In the genomic region with DNA sequence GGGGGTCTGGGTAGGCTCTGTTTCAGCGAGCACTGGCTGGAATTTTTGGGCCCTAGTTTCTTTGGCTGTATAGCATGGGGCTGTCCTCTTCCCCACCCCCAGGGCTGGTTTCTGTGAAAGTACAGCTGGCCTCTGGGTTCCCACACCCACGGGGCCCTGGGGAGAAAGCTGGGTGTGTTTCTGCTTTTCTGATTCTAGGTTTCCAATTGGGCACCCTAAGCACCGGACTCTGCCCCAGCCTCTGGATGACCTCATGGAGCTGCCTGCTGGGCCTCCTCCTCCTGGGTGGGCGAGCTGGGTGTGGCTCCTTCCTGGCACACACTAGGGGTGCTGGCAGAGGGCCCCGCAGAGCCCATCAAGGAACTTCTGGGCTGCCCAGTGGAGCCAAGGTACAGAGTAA, we compare ENCODE assay signal across 8 mouse cellular contexts. TPM values are rescaled to one million over a fixed set of nuclear protein-coding genes. Genes with fewer than 3 reads are reported as not detected.
DNase-seq lines count a peak whose midpoint lies in the region; ATAC-seq lines count a peak whose summit lies in the region.

No protein-coding gene starts in this region.

- H3K4me3 ChIP-seq in liver, embryonic 16.5 days (ENCODE audit: low read depth, low read length), result no peak overlapping the region
- H3K4me3 ChIP-seq in stomach, embryonic 16.5 days (replicated peaks; ENCODE audit: low read length), result no peak overlapping the region

- peak; percentile 67 for ATAC-seq in liver, embryonic 16.5 days (ENCODE audit: low read depth)
- peak; percentile 91 for ATAC-seq in stomach, embryonic 16.5 days (ENCODE audit: insufficient read depth, low FRiP score)

- no peak overlapping the region for H3K9ac ChIP-seq in liver, embryonic 16.5 days (ENCODE audit: low read depth, low read length)
- H3K9ac ChIP-seq in stomach, embryonic 16.5 days (ENCODE audit: low read length), result peak overlapping the region; percentile 69

- DNase-seq in urinary bladder, postnatal 14 days (ENCODE audit: low spot score), result peak; percentile 54
- DNase-seq in urinary bladder, postnatal 25 days (ENCODE audit: low spot score), result no peak
- DNase-seq in heart, postnatal 25 days (ENCODE audit: low spot score), result peak; percentile 66
- DNase-seq in retina, postnatal 1 day, result no peak
- DNase-seq in embryo, embryonic 11 days, result no peak
- no peak for DNase-seq in frontal cortex, postnatal 36 days (ENCODE audit: low spot score in 2 of 2)

- no peaks in the 10 kb centered on the region for H3K27me3 ChIP-seq in liver, embryonic 16.5 days (ENCODE audit: control insufficient read depth, insufficient read depth, low read depth, low read length)
- no peaks in the 10 kb centered on the region for H3K27me3 ChIP-seq in stomach, embryonic 16.5 days (ENCODE audit: control insufficient read depth, insufficient read depth, low read length)

- peak overlapping the region; percentile 9; the same call in 1 of the 2 replicates for H3K27ac ChIP-seq in liver, embryonic 16.5 days (ENCODE audit: low read length)
- peak overlapping the region; percentile 96 for H3K27ac ChIP-seq in stomach, embryonic 16.5 days (ENCODE audit: low read length)

- H3K36me3 ChIP-seq in liver, embryonic 16.5 days (ENCODE audit: control insufficient read depth, insufficient read depth), result no peaks in the 10 kb centered on the region
- peaks cover 4% of the 10 kb centered on the region; the same call in 1 of the 2 replicates for H3K36me3 ChIP-seq in stomach, embryonic 16.5 days (ENCODE audit: control insufficient read depth, insufficient read depth, low read length)

- intact Hi-C loops in heart, postnatal 25 days (cut with DNase I), result no loop called here

- peaks cover 14% of the 10 kb centered on the region for H3K4me1 ChIP-seq in liver, embryonic 16.5 days (ENCODE audit: control insufficient read depth, low read depth, low read length)
- H3K4me1 ChIP-seq in stomach, embryonic 16.5 days (ENCODE audit: control insufficient read depth, insufficient read depth, low read length), result peaks cover 15% of the 10 kb centered on the region

- H3K4me2 ChIP-seq in liver, embryonic 16.5 days (ENCODE audit: low read depth, low read length), result no peak overlapping the region
- peak overlapping the region; percentile 44 for H3K4me2 ChIP-seq in stomach, embryonic 16.5 days (ENCODE audit: low read depth, low read length)

- WGBS in liver, embryonic 16.5 days (ENCODE audit: insufficient replicate concordance), result 17% methylated on average over 5 of the region's 5 CpGs
- 23% methylated on average over 5 of the region's 5 CpGs for WGBS in stomach, embryonic 16.5 days

- H3K9me3 ChIP-seq in liver, embryonic 16.5 days (replicated peaks; ENCODE audit: control insufficient read depth, low read length), result 0 out of 2 replicates have a peak, but pooled peaks cover 2% of the 10 kb centered on the region
- H3K9me3 ChIP-seq in stomach, embryonic 16.5 days (replicated peaks; ENCODE audit: control insufficient read depth, low read length), result 0 out of 2 replicates have a peak, but pooled peaks cover 5% of the 10 kb centered on the region

RNA-seq across cellular contexts. Expression of gene Arhgap27, which starts 16.8 kb away (rescaled TPM):
- total RNA-seq in heart, postnatal 25 days (2021), result 10 to 100 TPM; 13.9 to 17.8 TPM
- polyA plus RNA-seq in liver, embryonic 16.5 days (2015; fragmentation: Nextera tagmentation; extraction: Ambion mirVana), result 2.2 and 3.8 TPM in 2 replicates
- polyA plus RNA-seq in stomach, embryonic 16.5 days (2015; fragmentation: Nextera tagmentation; extraction: Ambion mirVana), result 19.1 and 22.0 TPM in 2 replicates

Comparison
In these comparisons a context has a peak if more than half of its experiments do, and no peak if none do; other contexts are left out.
1. DNase-seq: peak in urinary bladder, postnatal 14 days (single experiment) and heart, postnatal 25 days (single experiment); none in urinary bladder, postnatal 25 days (single experiment), retina, postnatal 1 day (single experiment), embryo, embryonic 11 days (single experiment) and frontal cortex, postnatal 36 days (0 of 2).